Mouse (Mus musculus) forebrain, embryonic 11.5 days (tissue): Measurements from ENCODE around the gene Cd38. TPM values are rescaled to one million over a fixed set of nuclear protein-coding genes. Genes with fewer than 3 reads are reported as not detected.

Experiments
- ATAC-seq: fragments of 200-750 bp; cut with Nextera tagmentation; replicated peaks from 2 replicates; pipeline ENCODE4 v1.8.0; 2017; ENCODE audit warnings: moderate TSS enrichment; ENCODE audit not compliant: low FRiP score
- DNase-seq: peaks from one replicate; pipeline ENCODE4 v3.0.0-alpha.2; 2017; ENCODE audit warnings: low spot score
- H3K27ac ChIP-seq: fragments of 300-500 bp; sonication (generic); 2 replicates; pipeline ENCODE4 v1.5.1; 2014; ENCODE audit warnings: low read depth, low read length
- H3K27me3 ChIP-seq: fragments of 300-500 bp; sonication (generic); 2 replicates; pipeline ENCODE4 v1.6.1; 2014; ENCODE audit warnings: mild to moderate bottlenecking, low read length, mixed read lengths; ENCODE audit not compliant: control insufficient read depth, insufficient read depth
- H3K36me3 ChIP-seq: fragments of 300-500 bp; sonication (generic); 2 replicates; pipeline ENCODE4 v1.6.1; 2014; ENCODE audit warnings: mild to moderate bottlenecking, low read length, moderate library complexity, mixed read lengths; ENCODE audit not compliant: control insufficient read depth, insufficient read depth
- H3K4me1 ChIP-seq: fragments of 300-500 bp; sonication (generic); replicated peaks from 2 replicates; pipeline ENCODE4 v1.6.1; 2014; ENCODE audit warnings: low read length, mixed read lengths; ENCODE audit not compliant: control insufficient read depth, insufficient read depth
- H3K4me2 ChIP-seq: fragments of 300-500 bp; sonication (generic); 2 replicates; pipeline ENCODE4 v1.6.1; 2014; ENCODE audit warnings: low read depth, mild to moderate bottlenecking, low read length, moderate library complexity, mixed read lengths; ENCODE audit not compliant: severe bottlenecking
- H3K4me3 ChIP-seq: fragments of 300-500 bp; sonication (generic); 2 replicates; pipeline ENCODE4 v1.5.1; 2014; ENCODE audit warnings: low read depth, low read length
- H3K9ac ChIP-seq: fragments of 300-500 bp; sonication (generic); 2 replicates; pipeline ENCODE4 v1.6.1; 2014; ENCODE audit warnings: low read length
- H3K9me3 ChIP-seq: fragments of 300-500 bp; sonication (generic); 2 replicates; pipeline ENCODE4 v1.6.1; 2016; ENCODE audit warnings: low read length, mixed read lengths; ENCODE audit not compliant: control insufficient read depth
- WGBS: fragments of 180-500 bp; shearing (Covaris S2); extraction: QIAGEN DNeasy Blood & Tissue Kit; methylation state at CpG from one replicate; pipeline ENCODE4 v1.1.7; 2014; 5-methylcytosine and 5-hydroxymethylcytosine counted together
- polyA plus RNA-seq: library from polyadenylated mRNA; unstranded; fragments of >200 nt; fragmentation: Nextera tagmentation; extraction: Ambion mirVana; gene quantifications from 2 replicates; pipeline ENCODE4 v1.2.1, GENCODE M21; 2014

Cd38 gene
- polyA plus RNA-seq, 1 experiment from 2014 or later = 6.3 TPM

DNA sequence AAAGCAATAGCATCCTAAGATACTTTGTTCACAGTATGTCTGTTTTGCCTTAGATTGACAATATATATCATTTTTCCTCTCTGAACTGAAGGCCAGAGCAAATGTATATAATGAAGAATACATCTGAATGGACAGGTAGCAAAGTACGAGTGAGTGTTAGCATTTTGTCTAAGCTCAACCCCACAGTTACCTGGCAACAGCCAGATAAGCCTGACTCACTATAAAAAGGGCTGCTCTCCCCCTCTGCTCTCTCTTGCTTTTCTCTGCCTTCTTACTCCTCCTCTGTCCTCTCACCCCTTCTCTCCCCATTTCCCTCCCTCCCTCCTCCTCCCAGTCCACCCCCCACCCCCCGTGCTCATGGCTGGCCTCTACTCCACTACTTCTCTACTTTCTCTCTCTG, 64.9 kb downstream of the Cd38 start:
- Histone ChIP-seq H3K27ac (no peak overlapping the region), H3K36me3 (no peaks in the 10 kb centered on the region), H3K27me3 (no peaks in the 10 kb centered on the region), H3K4me3 (no peak overlapping the region), H3K4me1 (no peaks in the 10 kb centered on the region), H3K4me2 (no peak overlapping the region), H3K9ac (no peak overlapping the region), H3K9me3 (no peaks in the 10 kb centered on the region)
- 59% methylated on average over 2 of the region's 2 CpGs for WGBS
- DNase-seq (no peak), ATAC-seq (no peak)

- ATAC-seq = peak; percentile 65
- 40% methylated on average over 9 of the region's 9 CpGs for WGBS
- H3K4me2 ChIP-seq = peak overlapping the region; percentile 46
- peak overlapping the region; percentile 20; the same call in 1 of the 2 replicates for H3K9ac ChIP-seq
- peak overlapping the region; percentile 22 for H3K4me3 ChIP-seq
- no peaks in the 10 kb centered on the region for H3K9me3 ChIP-seq
- no peaks in the 10 kb centered on the region for H3K27me3 ChIP-seq
- DNase-seq = no peak
- H3K36me3 ChIP-seq = no peaks in the 10 kb centered on the region
- no peak overlapping the region for H3K27ac ChIP-seq
- H3K4me1 ChIP-seq = peaks cover 10% of the 10 kb centered on the region; the same call in 1 of the 2 replicates
Measured at GRCm38 (mm10) chr5:43947330-43947977, 79.1 kb downstream of the Cd38 start.

DNA sequence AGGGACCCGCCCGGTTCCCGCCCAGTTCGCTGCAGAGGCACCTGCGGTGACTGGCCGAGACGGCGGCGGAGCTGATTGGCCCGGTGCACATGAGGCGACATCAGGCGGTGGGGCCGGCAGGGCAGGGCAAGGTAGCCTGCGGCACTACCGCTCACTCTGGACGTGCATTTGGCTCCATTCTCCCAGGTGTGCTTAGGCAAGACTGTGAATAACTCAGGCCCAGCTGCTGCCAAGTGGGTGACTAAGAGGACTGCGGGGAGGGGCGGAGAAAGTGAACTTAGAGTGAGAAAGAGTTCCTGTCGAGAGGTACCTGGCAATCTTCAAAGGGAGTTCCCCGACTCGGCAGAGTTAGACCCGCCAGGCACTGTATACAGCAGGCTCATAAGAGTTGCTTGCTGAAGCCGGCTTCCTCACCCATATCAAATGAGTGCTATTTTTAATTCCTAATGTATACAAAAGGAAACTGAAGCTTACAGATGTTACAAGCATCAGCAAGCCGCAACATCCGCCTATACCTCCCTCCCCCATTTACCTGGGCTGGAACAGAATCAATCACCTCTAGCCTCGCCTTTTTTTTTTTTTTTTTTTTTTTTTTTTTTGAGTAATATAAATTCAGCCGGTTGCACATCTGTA, 79.9 kb downstream of the Cd38 start:
- H3K9me3 ChIP-seq = no peaks in the 10 kb centered on the region
- H3K4me1 ChIP-seq = peaks cover 10% of the 10 kb centered on the region; the same call in 1 of the 2 replicates
- no peaks in the 10 kb centered on the region for H3K36me3 ChIP-seq
- H3K4me3 ChIP-seq = peak overlapping the region; percentile 22
- ATAC-seq = peak; percentile 91
- peak overlapping the region; percentile 20 for H3K9ac ChIP-seq
- H3K4me2 ChIP-seq = peak overlapping the region; percentile 46
- no peaks in the 10 kb centered on the region for H3K27me3 ChIP-seq
- DNase-seq = peak; percentile 83
- no peak overlapping the region for H3K27ac ChIP-seq
- WGBS = 2% methylated on average over 27 of the region's 27 CpGs

- ATAC-seq = peak; percentile 44; the same call in 1 of the 2 replicates
- peak; percentile 55 for DNase-seq
- Histone ChIP-seq H3K9me3 (no peaks in the 10 kb centered on the region), H3K27me3 (no peaks in the 10 kb centered on the region), H3K9ac (peak overlapping the region; percentile 37), H3K36me3 (no peaks in the 10 kb centered on the region), H3K27ac (no peak overlapping the region), H3K4me1 (peaks cover 10% of the 10 kb centered on the region; the same call in 1 of the 2 replicates), H3K4me2 (peak overlapping the region; percentile 46; the same call in 1 of the 2 replicates), H3K4me3 (no peak overlapping the region)
- 2% methylated on average over 8 of the region's 8 CpGs for WGBS
Measured at GRCm38 (mm10) chr5:43948748-43949275, 80.5 kb downstream of the Cd38 start.

DNA sequence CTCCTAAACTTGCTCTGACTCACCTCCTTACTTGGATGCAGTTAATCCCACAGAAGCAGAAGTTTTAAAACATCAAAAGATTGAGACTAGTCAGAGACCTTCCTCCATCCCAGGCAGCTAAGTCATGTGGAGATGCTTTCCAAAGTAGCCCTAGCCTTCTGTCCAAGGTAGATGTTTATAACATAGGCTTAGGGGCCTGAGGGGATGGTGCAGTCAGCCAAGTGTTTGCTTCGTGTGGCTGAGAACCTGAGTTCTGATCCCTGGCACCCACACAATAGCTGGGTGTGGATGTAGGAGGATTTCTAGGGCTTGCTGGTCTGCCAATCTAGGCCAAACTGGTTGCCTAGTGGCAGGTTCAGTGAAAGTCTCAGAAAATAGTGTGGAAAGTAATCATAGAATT, 84.9 kb downstream of the Cd38 start:
- WGBS = 72% methylated on average over 1 of the region's 1 CpGs
- Histone ChIP-seq H3K36me3 (no peaks in the 10 kb centered on the region), H3K27me3 (no peaks in the 10 kb centered on the region), H3K4me1 (peaks cover 4% of the 10 kb centered on the region; the same call in 1 of the 2 replicates), H3K4me3 (no peak overlapping the region), H3K4me2 (no peak overlapping the region), H3K9me3 (no peaks in the 10 kb centered on the region), H3K27ac (no peak overlapping the region), H3K9ac (no peak overlapping the region)
- DNase-seq (no peak), ATAC-seq (no peak)

GRCm38 (mm10) chr5:43959884-43960440, 91.6 kb downstream of the Cd38 start:
- no peaks in the 10 kb centered on the region for H3K9me3 ChIP-seq
- H3K36me3 ChIP-seq = no peaks in the 10 kb centered on the region
- no peaks in the 10 kb centered on the region for H3K27me3 ChIP-seq
- H3K27ac ChIP-seq = no peak overlapping the region
- ATAC-seq = no peak
- 83% methylated on average over 3 of the region's 3 CpGs for WGBS
- no peaks in the 10 kb centered on the region for H3K4me1 ChIP-seq
- no peak overlapping the region for H3K4me2 ChIP-seq
- no peak overlapping the region for H3K9ac ChIP-seq
- no peak overlapping the region for H3K4me3 ChIP-seq
- DNase-seq = no peak

DNA sequence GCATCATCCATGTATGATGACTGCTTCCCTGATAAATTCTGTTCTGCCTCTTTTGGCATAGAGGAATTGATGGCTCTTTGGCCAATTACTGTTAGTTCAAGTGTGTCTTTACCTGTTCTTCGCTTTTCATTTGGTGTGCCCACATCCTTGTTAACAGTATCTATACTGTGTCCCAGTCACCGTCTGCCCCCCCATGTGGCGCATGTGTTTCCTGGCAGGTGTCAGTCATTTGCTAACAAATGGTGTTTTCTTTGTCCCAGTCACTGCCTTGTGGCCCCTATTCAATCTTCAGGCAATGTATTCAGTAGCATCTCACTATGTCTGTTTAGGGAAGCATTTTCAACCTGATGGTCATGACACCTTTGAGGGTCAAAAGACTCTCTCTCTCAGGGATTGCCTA, 92.7 kb downstream of the Cd38 start:
- no peak for ATAC-seq
- no peaks in the 10 kb centered on the region for H3K36me3 ChIP-seq
- WGBS = 94% methylated on average over 3 of the region's 3 CpGs

More for the DNA sequence above, 92.7 kb downstream of the Cd38 start:
- H3K4me2 ChIP-seq = no peak overlapping the region
- no peaks in the 10 kb centered on the region for H3K27me3 ChIP-seq
- no peak overlapping the region for H3K9ac ChIP-seq
- no peak overlapping the region for H3K4me3 ChIP-seq
- no peak overlapping the region for H3K27ac ChIP-seq
- DNase-seq = no peak
- no peaks in the 10 kb centered on the region for H3K9me3 ChIP-seq
- no peaks in the 10 kb centered on the region for H3K4me1 ChIP-seq
